Mouse (Mus musculus) heart, embryonic 16.5 days (tissue): ENCODE results near the gene Reck. TPM values are rescaled to one million over a fixed set of nuclear protein-coding genes. Genes with fewer than 3 reads are reported as not detected.

Experiments
- ATAC-seq: fragments of 200-750 bp; cut with Nextera tagmentation; replicated peaks from 2 replicates; pipeline ENCODE4 v1.8.0; 2017; ENCODE audit warnings: moderate number of reproducible peaks; ENCODE audit not compliant: insufficient read depth, low FRiP score; ENCODE audit errors: extremely low read depth
- H3K27ac ChIP-seq: fragments of 300-500 bp; sonication (generic); 2 replicates; pipeline ENCODE4 v1.5.1; 2014; ENCODE audit warnings: mild to moderate bottlenecking, low read length, control low read depth, moderate library complexity
- H3K27me3 ChIP-seq: fragments of 300-500 bp; sonication (generic); 2 replicates; pipeline ENCODE4 v1.6.1; 2014; ENCODE audit warnings: low read length, mixed read lengths; ENCODE audit not compliant: control insufficient read depth, insufficient read depth
- H3K36me3 ChIP-seq: fragments of 300-500 bp; sonication (generic); 2 replicates; pipeline ENCODE4 v1.6.1; 2014; ENCODE audit not compliant: control insufficient read depth, insufficient read depth
- H3K4me1 ChIP-seq: fragments of 300-500 bp; sonication (generic); 2 replicates; pipeline ENCODE4 v1.6.1; 2014; ENCODE audit warnings: low read length, mixed read lengths; ENCODE audit not compliant: control insufficient read depth, insufficient read depth
- H3K4me2 ChIP-seq: fragments of 300-500 bp; sonication (generic); 2 replicates; pipeline ENCODE4 v1.6.1; 2014; ENCODE audit warnings: low read depth, mild to moderate bottlenecking, control low read depth, low read length
- H3K4me3 ChIP-seq: fragments of 300-500 bp; sonication (generic); 2 replicates; pipeline ENCODE4 v1.5.1; 2014; ENCODE audit warnings: mild to moderate bottlenecking, control low read depth, low read length
- H3K9ac ChIP-seq: fragments of 300-500 bp; sonication (generic); 2 replicates; pipeline ENCODE4 v1.6.1; 2014; ENCODE audit warnings: low read length, control low read depth
- H3K9me3 ChIP-seq: fragments of 300-500 bp; sonication (generic); replicated peaks from 2 replicates; pipeline ENCODE4 v1.6.1; 2016; ENCODE audit warnings: low read length; ENCODE audit not compliant: control insufficient read depth
- WGBS: fragments of 180-500 bp; shearing (Covaris S2); extraction: QIAGEN DNeasy Blood & Tissue Kit; methylation state at CpG from one replicate; pipeline ENCODE4 v1.1.7; 2014; 5-methylcytosine and 5-hydroxymethylcytosine counted together
- polyA plus RNA-seq: library from polyadenylated mRNA; unstranded; fragments of >200 nt; fragmentation: Nextera tagmentation; extraction: Ambion mirVana; gene quantifications from 2 replicates; pipeline ENCODE4 v1.2.1, GENCODE M21; 2015

Reck gene
- polyA plus RNA-seq, 1 experiment from 2014 or later = 8.9 TPM

- Histone ChIP-seq H3K9ac (no peak overlapping the region), H3K27me3 (no peaks in the 10 kb centered on the region), H3K9me3 (no peaks in the 10 kb centered on the region), H3K36me3 (no peaks in the 10 kb centered on the region), H3K4me2 (no peak overlapping the region), H3K27ac (no peak overlapping the region), H3K4me3 (no peak overlapping the region), H3K4me1 (peaks cover 18% of the 10 kb centered on the region)
- whole genome bisulfite sequencing = 80% methylated on average over 4 of the region's 4 CpGs
- no peak for ATAC-seq
These were observed 104.9 kb downstream of the Reck start for GRCm38 (mm10) chr4:43980236-43980635.

- Histone ChIP-seq H3K36me3 (no peaks in the 10 kb centered on the region), H3K27ac (no peak overlapping the region), H3K4me3 (no peak overlapping the region), H3K4me2 (no peak overlapping the region), H3K4me1 (peaks cover 18% of the 10 kb centered on the region), H3K9me3 (no peaks in the 10 kb centered on the region), H3K9ac (no peak overlapping the region), H3K27me3 (no peaks in the 10 kb centered on the region)
- WGBS = 93% methylated on average over 6 of the region's 6 CpGs
- ATAC-seq = no peak
These were observed 105.5 kb downstream of the Reck start for GRCm38 (mm10) chr4:43980846-43981245.

GRCm38 (mm10) chr4:43981251-43981650, 105.9 kb downstream of the Reck start:
- H3K27ac ChIP-seq = no peak overlapping the region
- ATAC-seq = no peak
- H3K9me3 ChIP-seq = no peaks in the 10 kb centered on the region
- H3K9ac ChIP-seq = no peak overlapping the region
- peaks cover 18% of the 10 kb centered on the region for H3K4me1 ChIP-seq
- H3K27me3 ChIP-seq = no peaks in the 10 kb centered on the region
- 67% methylated on average over 7 of the region's 7 CpGs for WGBS
- H3K4me3 ChIP-seq = no peak overlapping the region
- H3K4me2 ChIP-seq = no peak overlapping the region
- H3K36me3 ChIP-seq = no peaks in the 10 kb centered on the region

- H3K27me3 ChIP-seq = no peaks in the 10 kb centered on the region
- H3K9me3 ChIP-seq = no peaks in the 10 kb centered on the region
- H3K4me2 ChIP-seq = peak overlapping the region; percentile 61
- ATAC-seq = peak; percentile 90
- peaks cover 18% of the 10 kb centered on the region for H3K4me1 ChIP-seq
- no peak overlapping the region for H3K27ac ChIP-seq
- WGBS = 1% methylated on average over 24 of the region's 24 CpGs
- peak overlapping the region; percentile 35 for H3K4me3 ChIP-seq
- H3K9ac ChIP-seq = peak overlapping the region; percentile 60
- H3K36me3 ChIP-seq = no peaks in the 10 kb centered on the region
These were observed 106.9 kb downstream of the Reck start for GRCm38 (mm10) chr4:43982053-43982732.

GRCm38 (mm10) chr4:43983181-43983580, 107.9 kb downstream of the Reck start, which contains the start of gene Ccin:
Gene Ccin (plus strand): TSS chr4:43983483.
- Histone ChIP-seq H3K27ac (no peak within 1 kb of the TSS), H3K4me3 (peak within 1 kb of the TSS; percentile 35), H3K4me2 (peak within 1 kb of the TSS; percentile 61), H3K9ac (peak within 1 kb of the TSS; percentile 60), H3K9me3 (no peaks in the 10 kb centered on the region), H3K36me3 (no peaks in the 10 kb centered on the region), H3K27me3 (no peaks in the 10 kb centered on the region), H3K4me1 (peaks cover 14% of the 10 kb centered on the region)
- ATAC-seq = no peak
- WGBS = 62% methylated on average over 11 of the region's 11 CpGs

- 86% methylated on average over 22 of the region's 22 CpGs for WGBS
- Histone ChIP-seq H3K36me3 (no peaks in the 10 kb centered on the region), H3K27ac (no peak overlapping the region), H3K9me3 (no peaks in the 10 kb centered on the region), H3K4me1 (peaks cover 9% of the 10 kb centered on the region), H3K4me2 (no peak overlapping the region), H3K27me3 (no peaks in the 10 kb centered on the region), H3K4me3 (no peak overlapping the region), H3K9ac (no peak overlapping the region)
- ATAC-seq = no peak
These were observed 108.4 kb downstream of the Reck start for GRCm38 (mm10) chr4:43983756-43984155.

GRCm38 (mm10) chr4:43984326-43984725, 109.0 kb downstream of the Reck start:
- ATAC-seq = no peak
- Histone ChIP-seq H3K36me3 (no peaks in the 10 kb centered on the region), H3K27ac (no peak overlapping the region), H3K4me3 (no peak overlapping the region), H3K27me3 (no peaks in the 10 kb centered on the region), H3K9ac (no peak overlapping the region), H3K4me1 (peaks cover 3% of the 10 kb centered on the region), H3K4me2 (no peak overlapping the region), H3K9me3 (no peaks in the 10 kb centered on the region)
- WGBS = 89% methylated on average over 19 of the region's 19 CpGs

GRCm38 (mm10) chr4:43988976-43989375, 113.6 kb downstream of the Reck start:
- H3K9me3 ChIP-seq = peaks cover 3% of the 10 kb centered on the region; the same call in 1 of the 2 replicates
- H3K4me3 ChIP-seq = no peak overlapping the region
- H3K4me2 ChIP-seq = no peak overlapping the region
- no peaks in the 10 kb centered on the region for H3K27me3 ChIP-seq
- H3K4me1 ChIP-seq = no peaks in the 10 kb centered on the region
- 81% methylated on average over 3 of the region's 3 CpGs for WGBS
- H3K36me3 ChIP-seq = no peaks in the 10 kb centered on the region
- no peak overlapping the region for H3K27ac ChIP-seq
- ATAC-seq = no peak
- no peak overlapping the region for H3K9ac ChIP-seq

- Histone ChIP-seq H3K27me3 (no peaks in the 10 kb centered on the region), H3K4me2 (no peak overlapping the region), H3K27ac (no peak overlapping the region), H3K9ac (no peak overlapping the region), H3K4me1 (no peaks in the 10 kb centered on the region), H3K4me3 (no peak overlapping the region), H3K36me3 (no peaks in the 10 kb centered on the region), H3K9me3 (peaks cover 3% of the 10 kb centered on the region; the same call in 1 of the 2 replicates)
- ATAC-seq = no peak
- WGBS = 87% methylated on average over 11 of the region's 11 CpGs
These were observed 117.7 kb downstream of the Reck start for GRCm38 (mm10) chr4:43993072-43993471.
